Mouse (Mus musculus): ENCODE measurements around the gene Meox1. TPM values are rescaled to one million over a fixed set of nuclear protein-coding genes. Genes with fewer than 3 reads are reported as not detected.

Meox1 gene
- polyA plus RNA-seq, 1 experiment: 0.02 TPM

- Histone ChIP-seq H3K27me3 (ENCODE audit: control insufficient read depth, insufficient read depth, insufficient read length) (peaks cover 32% of the 10 kb centered on the region), H3K36me3 (ENCODE audit: control insufficient read depth, insufficient read depth) (no peaks in the 10 kb centered on the region), H3K79me3 (ENCODE audit: low read depth) (no peaks in the 10 kb centered on the region), H3K4me3 (ENCODE audit: insufficient read depth, poor library complexity, severe bottlenecking) (no peak overlapping the region), H3K79me2 (ENCODE audit: control insufficient read depth, insufficient read depth) (no peaks in the 10 kb centered on the region), H3ac (ENCODE audit: control insufficient read depth, insufficient read length, low read depth) (no peak overlapping the region)
- TF ChIP-seq FOSL1 (IDR thresholded peaks at IDR 0.05; ENCODE audit: insufficient read depth, low read length, poor library complexity, severe bottlenecking): no peak
- no peak for TF ChIP-seq CEBPB (IDR thresholded peaks at IDR 0.05; ENCODE audit: low read depth)
- TF ChIP-seq MAX (IDR thresholded peaks at IDR 0.05): no peak
- TF ChIP-seq CTCF (IDR thresholded peaks at IDR 0.05; ENCODE audit: control insufficient read depth, insufficient read depth, insufficient read length): no peak
- TF ChIP-seq USF1 (IDR thresholded peaks at IDR 0.05; ENCODE audit: low read depth): no peak
- TF ChIP-seq MYOG (IDR thresholded peaks at IDR 0.05; ENCODE audit: control insufficient read depth, extremely low read depth, insufficient read length): no peak
- TF ChIP-seq MYOD1 (IDR thresholded peaks at IDR 0.05; ENCODE audit: control insufficient read depth, insufficient read length, low read depth): no peak
Measured at GRCm38 (mm10) chr11:101911855-101912579, 17.8 kb upstream of the Meox1 start.

DNA sequence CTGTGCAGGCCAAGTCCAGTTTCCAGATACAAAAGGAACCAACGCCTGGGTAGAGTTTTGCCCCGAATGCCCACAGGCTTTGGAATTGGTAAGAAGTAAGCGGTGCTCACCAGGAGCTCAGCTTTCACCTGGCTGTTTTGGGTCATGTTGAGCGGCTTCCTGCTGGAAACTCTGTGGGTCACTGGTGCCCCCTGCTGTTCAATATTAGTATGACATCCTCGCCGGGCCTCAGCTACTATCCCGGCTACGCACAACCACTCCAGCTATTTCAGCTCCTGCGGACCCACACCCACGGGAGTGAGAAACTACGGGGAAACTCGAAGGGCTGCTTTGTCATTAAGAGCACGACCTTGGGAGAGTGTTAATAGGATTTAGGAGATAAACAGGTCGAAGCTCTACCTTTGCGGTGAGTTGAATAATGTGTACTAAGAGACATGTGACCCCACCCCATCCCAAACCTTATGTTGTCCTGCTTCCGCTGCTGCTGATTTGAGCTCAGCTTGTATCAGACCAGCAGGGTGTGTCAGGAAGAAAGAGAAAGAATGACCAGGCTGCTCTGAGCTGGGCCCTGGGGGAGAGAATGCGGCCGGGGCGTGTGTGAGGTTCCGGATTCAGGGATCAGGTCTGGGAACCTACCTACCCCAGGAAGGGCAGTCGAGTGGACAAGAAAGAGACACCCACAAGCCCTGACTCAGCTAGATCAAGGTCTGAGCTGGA is 16.2 kb upstream of the Meox1 start:
- H3K79me3 ChIP-seq (ENCODE audit: low read depth): no peaks in the 10 kb centered on the region
- H3K79me2 ChIP-seq (ENCODE audit: control insufficient read depth, insufficient read depth): no peaks in the 10 kb centered on the region
- no peak overlapping the region for H3ac ChIP-seq (ENCODE audit: control insufficient read depth, insufficient read length, low read depth)
- peaks cover 17% of the 10 kb centered on the region for H3K27me3 ChIP-seq (ENCODE audit: control insufficient read depth, insufficient read depth, insufficient read length)
- H3K36me3 ChIP-seq (ENCODE audit: control insufficient read depth, insufficient read depth): no peaks in the 10 kb centered on the region
- peak; percentile 52 for TF ChIP-seq CTCF (IDR thresholded peaks at IDR 0.05; ENCODE audit: control insufficient read depth, insufficient read depth, insufficient read length)
- TF ChIP-seq MYOD1 (IDR thresholded peaks at IDR 0.05; ENCODE audit: control insufficient read depth, insufficient read length, low read depth): no peak
- H3K4me3 ChIP-seq (ENCODE audit: insufficient read depth, poor library complexity, severe bottlenecking): no peak overlapping the region

- peaks cover 6% of the 10 kb centered on the region for H3K27me3 ChIP-seq (ENCODE audit: control insufficient read depth, insufficient read depth, insufficient read length)
- no peaks in the 10 kb centered on the region for H3K79me2 ChIP-seq (ENCODE audit: control insufficient read depth, insufficient read depth)
- H3ac ChIP-seq (ENCODE audit: control insufficient read depth, insufficient read length, low read depth): no peak overlapping the region
- no peaks in the 10 kb centered on the region for H3K36me3 ChIP-seq (ENCODE audit: control insufficient read depth, insufficient read depth)
- H3K79me3 ChIP-seq (ENCODE audit: low read depth): no peaks in the 10 kb centered on the region
- H3K4me3 ChIP-seq (ENCODE audit: insufficient read depth, poor library complexity, severe bottlenecking): no peak overlapping the region
- no peak for TF ChIP-seq MAX (IDR thresholded peaks at IDR 0.05)
- TF ChIP-seq CTCF (IDR thresholded peaks at IDR 0.05; ENCODE audit: control insufficient read depth, insufficient read depth, insufficient read length): no peak
- TF ChIP-seq CEBPB (IDR thresholded peaks at IDR 0.05; ENCODE audit: low read depth): no peak
Measured at GRCm38 (mm10) chr11:101908777-101909176, 14.6 kb upstream of the Meox1 start.

DNA sequence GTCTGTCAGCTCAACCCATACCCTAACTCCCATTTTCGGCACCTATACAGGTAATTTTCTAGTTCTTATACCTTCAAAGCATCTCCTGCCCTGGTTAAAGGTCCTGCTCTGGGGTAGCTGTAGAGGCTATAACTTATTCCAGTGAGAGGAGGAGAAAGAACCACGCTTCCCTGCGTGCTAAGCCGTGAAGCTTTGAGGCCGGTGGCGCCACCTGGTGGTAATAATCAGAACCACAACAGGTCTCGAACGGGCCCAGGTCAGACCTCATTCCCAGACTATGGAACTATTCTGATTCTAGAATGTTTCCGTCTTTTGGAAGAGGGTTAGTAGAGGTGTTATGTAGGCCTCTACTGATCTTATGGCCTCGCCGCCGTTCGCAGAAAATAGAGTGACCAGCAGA is 10.9 kb upstream of the Meox1 start:
- Histone ChIP-seq H3K79me2 (ENCODE audit: control insufficient read depth, insufficient read depth) (no peaks in the 10 kb centered on the region), H3ac (ENCODE audit: control insufficient read depth, insufficient read length, low read depth) (no peak overlapping the region), H3K36me3 (ENCODE audit: control insufficient read depth, insufficient read depth) (no peaks in the 10 kb centered on the region), H3K27me3 (ENCODE audit: control insufficient read depth, insufficient read depth, insufficient read length) (peaks cover 4% of the 10 kb centered on the region), H3K4me3 (ENCODE audit: insufficient read depth, poor library complexity, severe bottlenecking) (no peak overlapping the region), H3K79me3 (ENCODE audit: low read depth) (no peaks in the 10 kb centered on the region)
- TF ChIP-seq CTCF (IDR thresholded peaks at IDR 0.05; ENCODE audit: control insufficient read depth, insufficient read depth, insufficient read length) (peak; percentile 76), MYOD1 (IDR thresholded peaks at IDR 0.05; ENCODE audit: control insufficient read depth, insufficient read length, low read depth) (no peak)

DNA sequence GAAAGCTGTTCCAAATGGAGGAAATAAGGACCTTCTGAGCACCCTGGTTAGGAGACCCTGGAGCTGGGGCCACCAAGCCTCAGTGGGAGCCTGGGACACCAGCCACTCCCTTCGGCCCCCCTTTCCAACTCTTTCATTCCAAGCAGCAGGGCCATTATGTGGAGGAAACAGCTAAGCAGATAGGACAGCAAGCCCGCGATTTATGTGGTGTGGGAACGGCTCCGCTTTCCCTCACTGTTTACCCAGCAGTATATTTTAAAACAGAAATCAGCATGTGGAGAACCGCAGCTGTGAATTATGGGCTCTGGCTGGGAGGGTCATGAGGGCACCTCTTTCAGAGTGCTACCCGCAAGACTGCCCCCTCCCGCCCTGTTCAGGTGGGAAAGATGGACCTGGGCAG is 7.1 kb upstream of the Meox1 start:
- Histone ChIP-seq H3ac (ENCODE audit: control insufficient read depth, insufficient read length, low read depth) (no peak overlapping the region), H3K79me2 (ENCODE audit: control insufficient read depth, insufficient read depth) (no peaks in the 10 kb centered on the region), H3K79me3 (ENCODE audit: low read depth) (no peaks in the 10 kb centered on the region), H3K27me3 (ENCODE audit: control insufficient read depth, insufficient read depth, insufficient read length) (peaks cover 4% of the 10 kb centered on the region), H3K4me3 (ENCODE audit: insufficient read depth, poor library complexity, severe bottlenecking) (no peak overlapping the region), H3K36me3 (ENCODE audit: control insufficient read depth, insufficient read depth) (no peaks in the 10 kb centered on the region)
- no peak for TF ChIP-seq CEBPB (IDR thresholded peaks at IDR 0.05; ENCODE audit: low read depth)
- no peak for TF ChIP-seq MAX (IDR thresholded peaks at IDR 0.05)
- TF ChIP-seq MYOD1 (IDR thresholded peaks at IDR 0.05; ENCODE audit: control insufficient read depth, insufficient read length, low read depth): no peak
- no peak for TF ChIP-seq USF1 (IDR thresholded peaks at IDR 0.05; ENCODE audit: low read depth)
- no peak for TF ChIP-seq FOSL1 (IDR thresholded peaks at IDR 0.05; ENCODE audit: insufficient read depth, low read length, poor library complexity, severe bottlenecking)
- TF ChIP-seq MYOG (IDR thresholded peaks at IDR 0.05; ENCODE audit: control insufficient read depth, extremely low read depth, insufficient read length): no peak
- TF ChIP-seq CTCF (IDR thresholded peaks at IDR 0.05; ENCODE audit: control insufficient read depth, insufficient read depth, insufficient read length): no peak

GRCm38 (mm10) chr11:101898328-101898727 is 4.2 kb upstream of the Meox1 start:
- Histone ChIP-seq H3K79me2 (ENCODE audit: control insufficient read depth, insufficient read depth) (no peaks in the 10 kb centered on the region), H3K27me3 (ENCODE audit: control insufficient read depth, insufficient read depth, insufficient read length) (peaks cover 4% of the 10 kb centered on the region), H3ac (ENCODE audit: control insufficient read depth, insufficient read length, low read depth) (no peak overlapping the region), H3K4me3 (ENCODE audit: insufficient read depth, poor library complexity, severe bottlenecking) (no peak overlapping the region), H3K79me3 (ENCODE audit: low read depth) (no peaks in the 10 kb centered on the region), H3K36me3 (ENCODE audit: control insufficient read depth, insufficient read depth) (no peaks in the 10 kb centered on the region)
- TF ChIP-seq CEBPB (IDR thresholded peaks at IDR 0.05; ENCODE audit: low read depth): no peak
- no peak for TF ChIP-seq MAX (IDR thresholded peaks at IDR 0.05)
- no peak for TF ChIP-seq CTCF (IDR thresholded peaks at IDR 0.05; ENCODE audit: control insufficient read depth, insufficient read depth, insufficient read length)
- TF ChIP-seq MYOG (IDR thresholded peaks at IDR 0.05; ENCODE audit: control insufficient read depth, extremely low read depth, insufficient read length): no peak
- TF ChIP-seq USF1 (IDR thresholded peaks at IDR 0.05; ENCODE audit: low read depth): no peak

Data from C2C12 (cell line).